Mouse (Mus musculus) heart, embryonic 11.5 days (tissue): ENCODE results near the gene Trcg1. TPM values are rescaled to one million over a fixed set of nuclear protein-coding genes. Genes with fewer than 3 reads are reported as not detected.

Source experiments
- ATAC-seq: fragments of 200-750 bp; cut with Nextera tagmentation; replicated peaks from 2 replicates; pipeline ENCODE4 v1.8.0; 2017; ENCODE audit warnings: moderate library complexity; ENCODE audit not compliant: insufficient number of reproducible peaks, low FRiP score, low TSS enrichment
- H3K27ac ChIP-seq: fragments of 300-500 bp; sonication (generic); 2 replicates; pipeline ENCODE4 v1.5.1; 2014; ENCODE audit warnings: mild to moderate bottlenecking, low read depth, low read length
- H3K27me3 ChIP-seq: fragments of 300-500 bp; sonication (generic); 2 replicates; pipeline ENCODE4 v1.6.1; 2014; ENCODE audit warnings: mild to moderate bottlenecking, low read length, mixed read lengths; ENCODE audit not compliant: control insufficient read depth, insufficient read depth
- H3K36me3 ChIP-seq: fragments of 300-500 bp; sonication (generic); 2 replicates; pipeline ENCODE4 v1.6.1; 2014; ENCODE audit warnings: mild to moderate bottlenecking, low read length, moderate library complexity, mixed read lengths; ENCODE audit not compliant: control insufficient read depth, insufficient read depth
- H3K4me1 ChIP-seq: fragments of 300-500 bp; sonication (generic); 2 replicates; pipeline ENCODE4 v1.6.1; 2014; ENCODE audit warnings: low read length; ENCODE audit not compliant: control insufficient read depth, insufficient read depth
- H3K4me2 ChIP-seq: fragments of 300-500 bp; sonication (generic); 2 replicates; pipeline ENCODE4 v1.6.1; 2014; ENCODE audit warnings: mild to moderate bottlenecking, moderate library complexity
- H3K4me3 ChIP-seq: fragments of 300-500 bp; sonication (generic); 2 replicates; pipeline ENCODE4 v1.5.1; 2014; ENCODE audit warnings: low read depth, low read length
- H3K9ac ChIP-seq: fragments of 300-500 bp; sonication (generic); 2 replicates; pipeline ENCODE4 v1.6.1; 2014; ENCODE audit warnings: mild to moderate bottlenecking, low read depth, low read length, moderate library complexity
- H3K9me3 ChIP-seq: fragments of 300-500 bp; sonication (generic); replicated peaks from 2 replicates; pipeline ENCODE4 v1.6.1; 2016; ENCODE audit warnings: low read length; ENCODE audit not compliant: control insufficient read depth
- WGBS: fragments of 180-500 bp; shearing (Covaris S2); extraction: QIAGEN DNeasy Blood & Tissue Kit; methylation state at CpG from one replicate; pipeline ENCODE4 v1.1.7; 2014; ENCODE audit not compliant: insufficient replicate concordance; 5-methylcytosine and 5-hydroxymethylcytosine counted together
- polyA plus RNA-seq: library from polyadenylated mRNA; unstranded; fragments of >200 nt; fragmentation: Nextera tagmentation; extraction: Ambion mirVana; gene quantifications from 2 replicates; pipeline ENCODE4 v1.2.1, GENCODE M21; 2014

Trcg1 gene
- polyA plus RNA-seq, 1 experiment from 2014 or later: not detected

- WGBS: 81% methylated on average over 4 of the region's 4 CpGs
- no peak for ATAC-seq
- H3K4me1 ChIP-seq: peaks cover 4% of the 10 kb centered on the region; the same call in 1 of the 2 replicates
- no peak overlapping the region for H3K27ac ChIP-seq
- H3K27me3 ChIP-seq: peaks cover 3% of the 10 kb centered on the region; the same call in 1 of the 2 replicates
- H3K4me2 ChIP-seq: no peak overlapping the region
- no peak overlapping the region for H3K4me3 ChIP-seq
- no peak overlapping the region for H3K9ac ChIP-seq
- no peaks in the 10 kb centered on the region for H3K36me3 ChIP-seq
- no peaks in the 10 kb centered on the region for H3K9me3 ChIP-seq
These were observed 6.6 kb upstream of the Trcg1 start for GRCm38 (mm10) chr9:57229726-57230125.

- Histone ChIP-seq H3K4me1 (peaks cover 4% of the 10 kb centered on the region; the same call in 1 of the 2 replicates), H3K27ac (no peak overlapping the region), H3K9ac (no peak overlapping the region), H3K4me2 (no peak overlapping the region), H3K27me3 (peaks cover 3% of the 10 kb centered on the region; the same call in 1 of the 2 replicates), H3K4me3 (no peak overlapping the region), H3K36me3 (no peaks in the 10 kb centered on the region), H3K9me3 (no peaks in the 10 kb centered on the region)
- ATAC-seq: no peak
- 60% methylated on average over 9 of the region's 9 CpGs for WGBS
These were observed 6.1 kb upstream of the Trcg1 start for GRCm38 (mm10) chr9:57230146-57230783.

GRCm38 (mm10) chr9:57231536-57232255, 4.7 kb upstream of the Trcg1 start:
- 74% methylated on average over 8 of the region's 8 CpGs for WGBS

GRCm38 (mm10) chr9:57232341-57232940, 3.9 kb upstream of the Trcg1 start:
- H3K4me2 ChIP-seq: no peak overlapping the region
- no peak for ATAC-seq

More at GRCm38 (mm10) chr9:57231536-57232255, 4.7 kb upstream of the Trcg1 start:
- Histone ChIP-seq H3K27ac (no peak overlapping the region), H3K9ac (no peak overlapping the region), H3K9me3 (no peaks in the 10 kb centered on the region), H3K36me3 (no peaks in the 10 kb centered on the region), H3K4me3 (no peak overlapping the region), H3K4me2 (no peak overlapping the region), H3K4me1 (no peaks in the 10 kb centered on the region), H3K27me3 (peaks cover 3% of the 10 kb centered on the region; the same call in 1 of the 2 replicates)
- no peak for ATAC-seq

GRCm38 (mm10) chr9:57233142-57233541, 3.2 kb upstream of the Trcg1 start:
- no peak for ATAC-seq
- no peaks in the 10 kb centered on the region for H3K27me3 ChIP-seq
- H3K36me3 ChIP-seq: no peaks in the 10 kb centered on the region
- H3K27ac ChIP-seq: no peak overlapping the region
- H3K4me3 ChIP-seq: no peak overlapping the region
- 35% methylated on average over 6 of the region's 6 CpGs for WGBS
- H3K9ac ChIP-seq: no peak overlapping the region
- no peak overlapping the region for H3K4me2 ChIP-seq
- H3K9me3 ChIP-seq: no peaks in the 10 kb centered on the region
- no peaks in the 10 kb centered on the region for H3K4me1 ChIP-seq

More at GRCm38 (mm10) chr9:57232341-57232940, 3.9 kb upstream of the Trcg1 start:
- H3K9ac ChIP-seq: no peak overlapping the region
- H3K27me3 ChIP-seq: peaks cover 3% of the 10 kb centered on the region; the same call in 1 of the 2 replicates
- no peaks in the 10 kb centered on the region for H3K4me1 ChIP-seq
- WGBS: 76% methylated on average over 5 of the region's 5 CpGs
- no peaks in the 10 kb centered on the region for H3K36me3 ChIP-seq
- H3K27ac ChIP-seq: no peak overlapping the region
- H3K4me3 ChIP-seq: no peak overlapping the region
- H3K9me3 ChIP-seq: no peaks in the 10 kb centered on the region

- Histone ChIP-seq H3K9me3 (no peaks in the 10 kb centered on the region), H3K4me2 (no peak overlapping the region), H3K4me3 (no peak overlapping the region), H3K36me3 (no peaks in the 10 kb centered on the region), H3K27ac (no peak overlapping the region), H3K9ac (no peak overlapping the region), H3K27me3 (no peaks in the 10 kb centered on the region), H3K4me1 (no peaks in the 10 kb centered on the region)
- no peak for ATAC-seq
- 76% methylated on average over 3 of the region's 3 CpGs for WGBS
These were observed 2.6 kb upstream of the Trcg1 start for GRCm38 (mm10) chr9:57233767-57234166.

GRCm38 (mm10) chr9:57237705-57238104, 1.3 kb downstream of the Trcg1 start:
- no peak overlapping the region for H3K27ac ChIP-seq
- WGBS: 81% methylated on average over 5 of the region's 5 CpGs
- no peaks in the 10 kb centered on the region for H3K9me3 ChIP-seq
- no peak overlapping the region for H3K4me3 ChIP-seq
- H3K4me1 ChIP-seq: no peaks in the 10 kb centered on the region
- H3K9ac ChIP-seq: no peak overlapping the region
- peaks cover 4% of the 10 kb centered on the region; the same call in 1 of the 2 replicates for H3K27me3 ChIP-seq
- ATAC-seq: no peak
- no peak overlapping the region for H3K4me2 ChIP-seq
- no peaks in the 10 kb centered on the region for H3K36me3 ChIP-seq

GRCm38 (mm10) chr9:57238220-57238619, 1.9 kb downstream of the Trcg1 start:
- no peaks in the 10 kb centered on the region for H3K4me1 ChIP-seq
- H3K27ac ChIP-seq: no peak overlapping the region
- no peaks in the 10 kb centered on the region for H3K9me3 ChIP-seq
- ATAC-seq: no peak
- H3K27me3 ChIP-seq: peaks cover 4% of the 10 kb centered on the region; the same call in 1 of the 2 replicates
- no peak overlapping the region for H3K4me3 ChIP-seq
- no peaks in the 10 kb centered on the region for H3K36me3 ChIP-seq
- WGBS: 91% methylated on average over 2 of the region's 2 CpGs
- H3K4me2 ChIP-seq: no peak overlapping the region
- no peak overlapping the region for H3K9ac ChIP-seq
